Mouse (Mus musculus) right cerebral cortex, postnatal 36 days (tissue): ENCODE data around the gene Anxa9.

ENCODE experiments used
- DNase-seq, 2 experiments: peaks; one replicate each; pipeline ENCODE4 v3.0.0; 2022; ENCODE audit warnings: low spot score in 2 of 2, mixed read lengths in 1 of 2

Gene Anxa9

DNA sequence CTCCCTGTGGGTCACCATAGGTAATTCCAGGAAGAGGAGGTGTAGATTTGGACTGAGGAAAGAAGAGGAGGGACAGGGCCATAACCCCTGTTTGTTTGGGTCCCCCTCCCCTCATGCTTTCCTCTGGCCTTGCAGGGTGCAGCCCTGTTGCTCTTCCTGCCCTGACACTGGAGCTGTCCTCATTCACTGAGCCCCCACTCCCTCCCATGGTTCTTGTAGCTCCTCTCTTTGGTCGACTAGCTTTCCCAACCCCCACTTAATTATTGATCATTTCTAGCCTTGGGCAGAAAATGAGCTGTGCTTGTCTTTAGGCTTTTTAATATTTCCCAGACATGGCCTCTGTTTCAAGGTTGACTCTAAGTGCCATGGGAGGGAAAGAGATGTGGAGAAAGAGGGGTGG, 22.9 kb downstream of the Anxa9 start:
- no peak for DNase-seq

DNA sequence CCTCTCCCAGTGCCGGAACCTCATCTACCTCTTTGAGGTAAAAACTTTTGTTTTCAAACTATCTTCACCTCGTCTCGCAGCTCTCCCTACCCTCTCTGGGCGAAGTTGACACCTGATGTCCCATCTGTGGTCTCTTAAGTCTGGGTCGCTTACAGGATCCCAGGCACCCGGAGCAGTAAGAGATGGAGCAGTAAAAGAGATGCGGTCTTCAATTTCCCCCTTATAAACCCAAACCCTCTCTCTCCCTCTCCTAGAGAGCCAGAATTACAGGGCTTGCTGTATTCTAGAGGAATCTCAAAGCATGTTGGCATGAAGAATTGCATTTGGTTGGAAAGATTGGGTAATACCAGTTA, 23.4 kb downstream of the Anxa9 start:
- DNase-seq: no peak

DNA sequence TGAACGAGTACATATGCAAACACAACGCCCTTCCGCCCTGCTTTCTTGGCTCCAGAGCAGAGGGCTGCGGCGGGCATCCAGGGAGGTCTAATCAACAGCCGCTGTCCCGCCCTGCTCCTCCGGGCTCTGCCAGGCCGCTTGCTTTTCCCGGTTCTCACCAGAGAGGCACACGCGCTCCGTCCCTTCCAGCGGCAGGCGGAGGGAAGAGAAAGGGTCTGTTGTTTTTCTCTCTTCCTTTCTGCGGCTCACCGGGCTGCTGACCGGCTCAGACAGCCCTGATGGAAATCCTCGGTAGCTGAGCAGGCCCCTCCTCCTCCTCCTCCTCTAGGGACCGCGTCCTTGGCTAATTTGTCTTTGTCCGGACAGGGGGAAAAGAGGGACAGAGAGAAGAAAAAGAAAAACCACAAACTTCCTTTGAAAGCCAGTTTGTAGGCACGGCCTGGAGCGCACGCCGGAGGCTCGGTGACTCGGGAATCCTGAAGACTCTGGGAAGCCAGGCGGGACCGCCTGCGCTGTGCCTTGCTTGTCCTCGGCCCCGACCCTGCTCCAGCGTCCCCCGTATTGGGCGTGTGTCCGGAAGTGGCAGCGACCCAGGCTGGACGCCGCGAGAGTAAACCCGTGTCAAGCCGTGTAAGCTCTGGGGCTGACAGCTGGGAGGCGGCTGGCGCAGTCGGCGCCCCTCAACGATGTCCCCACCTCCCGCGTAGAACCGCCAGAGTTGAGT, 23.9 kb downstream of the Anxa9 start:
- DNase-seq: peak; percentile 49 to 57

DNA sequence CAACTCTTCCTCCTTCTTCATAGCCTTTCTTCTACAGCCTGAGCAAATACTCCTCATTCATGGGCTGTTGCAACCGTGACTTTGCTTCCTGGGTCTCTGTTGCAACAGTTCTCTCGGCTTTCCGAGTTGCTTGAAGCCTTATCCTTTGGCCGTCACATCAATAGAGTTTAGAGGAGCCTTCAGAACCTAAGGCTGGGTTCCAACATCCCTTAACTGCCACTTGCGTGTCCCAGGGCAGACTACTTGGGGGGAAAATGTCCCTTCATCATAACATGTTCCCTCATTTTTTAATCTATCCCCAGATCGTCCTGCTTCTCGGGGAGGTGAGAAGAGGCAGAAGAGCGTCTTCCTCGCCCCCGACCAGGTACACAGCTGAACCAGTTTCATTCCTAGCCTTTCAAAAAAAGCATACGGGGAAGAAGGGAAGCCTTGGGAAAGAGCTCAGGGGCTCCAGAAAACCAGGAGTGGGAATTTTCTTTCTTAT, 24.6 kb downstream of the Anxa9 start:
- no peak for DNase-seq

DNA sequence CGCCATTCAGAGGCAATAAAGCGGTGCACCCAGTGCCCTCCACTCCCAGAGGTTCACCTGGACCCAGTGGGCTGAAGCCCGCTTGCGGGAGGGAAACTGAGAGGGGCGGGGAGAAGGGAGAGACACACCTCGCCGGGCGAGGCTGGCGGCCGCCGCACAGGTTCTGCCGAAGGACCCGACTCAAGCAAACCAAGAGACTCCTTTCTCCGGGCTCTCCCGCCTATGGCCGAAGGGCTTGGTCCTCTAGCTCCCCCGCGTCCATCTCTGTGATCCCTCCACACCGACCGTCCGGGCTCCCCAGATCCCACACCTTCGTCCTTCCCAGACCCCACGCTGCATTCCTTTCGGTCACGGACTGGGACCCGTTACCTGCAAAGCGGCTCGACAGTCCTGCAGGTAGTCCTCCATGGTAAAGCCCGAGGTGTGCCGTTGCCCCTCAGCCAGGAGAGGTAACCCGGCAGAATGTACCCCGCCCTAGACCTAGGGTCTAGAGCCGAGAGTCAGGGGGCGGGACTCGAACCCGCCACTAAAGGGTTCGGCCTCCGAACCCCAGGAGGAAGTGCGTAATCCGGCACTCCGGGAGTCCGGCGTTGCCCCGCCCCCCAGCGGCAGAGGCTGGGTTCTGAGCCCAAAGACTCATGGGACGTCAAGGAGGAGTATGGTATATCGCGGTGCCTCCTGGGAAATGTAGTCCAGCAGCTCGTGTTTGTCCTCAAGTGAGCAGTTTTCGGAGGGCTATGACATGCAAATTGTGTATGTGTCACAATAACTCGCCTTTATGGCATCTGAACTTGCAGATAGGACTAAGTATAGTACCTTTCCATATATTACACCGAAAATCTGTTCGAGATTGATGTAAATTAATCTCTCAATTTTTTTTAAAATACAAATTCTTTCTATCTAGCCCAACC, 25.5 kb downstream of the Anxa9 start, which contains the start of the genes Mindy1 and Prune1:
Mindy1 (plus strand) TSS at position 130 of the 911 bp plus-strand sequence.
Prune1 (minus strand) TSS at position 861 of the 911 bp plus-strand sequence.
- DNase-seq: peak; percentile 97 to 98

DNA sequence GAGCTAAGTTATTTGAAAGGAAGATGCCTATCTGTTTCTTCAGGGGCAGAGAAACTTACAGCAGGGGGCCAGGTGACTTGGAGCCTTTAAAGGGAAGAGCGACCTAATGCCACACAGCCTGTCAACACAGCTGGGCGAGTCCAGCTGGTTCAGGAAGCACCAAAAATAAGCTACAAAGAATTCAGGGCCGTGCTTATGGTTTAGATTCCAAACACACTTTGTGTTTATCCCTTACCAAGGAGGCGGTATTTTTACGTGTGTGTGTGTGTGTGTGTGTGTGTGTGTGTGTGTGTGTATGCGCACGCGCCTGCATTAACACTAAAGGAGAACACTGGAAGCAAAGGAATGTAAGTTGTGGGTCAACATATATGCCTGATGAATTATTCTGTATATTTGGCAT, 26.2 kb downstream of the Anxa9 start:
- no peak for DNase-seq

DNA sequence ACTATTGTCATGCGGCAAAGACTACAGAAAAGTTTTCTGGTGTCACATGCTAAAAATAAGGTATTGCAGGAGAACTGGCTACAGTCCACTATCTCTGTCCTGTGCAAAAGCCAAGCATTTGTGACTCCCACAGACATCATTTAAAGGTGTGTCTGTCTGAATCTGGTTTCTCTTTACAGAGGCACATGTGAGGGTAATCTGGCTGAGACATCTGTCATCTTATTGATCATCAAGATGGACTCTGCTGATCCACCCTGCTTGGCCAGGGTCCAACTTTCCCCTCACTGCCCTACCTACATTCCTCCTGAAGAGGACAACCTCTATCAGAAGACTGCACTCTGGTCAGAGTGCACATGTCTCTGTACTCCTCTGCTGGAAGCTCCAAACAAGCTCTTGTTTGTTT, 29.8 kb downstream of the Anxa9 start:
- no peak for DNase-seq

DNA sequence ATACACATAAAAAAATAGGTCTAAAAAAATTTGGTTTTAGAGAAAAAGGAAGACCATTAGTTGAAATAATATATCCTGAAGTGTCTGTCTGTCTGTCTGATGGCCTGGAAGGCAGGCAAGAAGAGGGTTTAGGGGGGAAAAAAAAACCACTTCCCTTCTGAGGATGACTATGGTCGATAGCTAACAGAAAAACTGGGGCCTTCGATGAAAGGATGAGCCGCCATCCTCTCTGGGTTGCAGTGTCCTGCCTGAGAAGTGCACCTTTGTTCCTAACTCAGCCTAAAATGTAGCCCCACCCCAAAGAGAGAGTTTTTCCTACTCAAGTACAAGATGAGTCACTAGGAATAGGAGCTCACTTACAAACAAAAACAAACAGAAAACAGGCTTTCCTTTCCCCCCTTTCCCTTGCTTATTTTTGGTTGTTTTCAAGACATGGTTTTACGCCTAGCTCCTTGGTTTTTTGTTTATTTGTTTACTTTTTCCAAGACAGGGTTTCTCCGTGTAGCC, 30.5 kb downstream of the Anxa9 start:
- DNase-seq: no peak

DNA sequence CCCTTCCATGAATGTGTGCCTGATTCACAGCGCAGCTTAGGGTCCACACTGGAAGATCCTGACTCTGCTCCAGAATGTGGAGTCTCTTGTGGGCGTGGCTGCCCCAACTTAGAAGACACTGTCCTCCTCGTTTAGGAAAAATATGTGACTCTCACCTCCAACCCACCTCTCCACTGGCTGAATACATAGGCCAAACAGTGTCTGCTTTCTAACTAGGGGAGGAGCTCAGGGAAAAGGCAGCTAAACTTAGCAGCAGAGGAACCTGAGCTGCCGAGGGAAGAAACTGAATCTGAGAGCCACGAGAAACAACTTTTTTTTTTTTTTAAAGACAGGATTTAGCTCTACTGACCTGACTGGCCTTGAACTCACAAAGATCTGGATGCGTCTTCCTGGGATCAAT, 31.8 kb downstream of the Anxa9 start:
- DNase-seq: no peak

DNA sequence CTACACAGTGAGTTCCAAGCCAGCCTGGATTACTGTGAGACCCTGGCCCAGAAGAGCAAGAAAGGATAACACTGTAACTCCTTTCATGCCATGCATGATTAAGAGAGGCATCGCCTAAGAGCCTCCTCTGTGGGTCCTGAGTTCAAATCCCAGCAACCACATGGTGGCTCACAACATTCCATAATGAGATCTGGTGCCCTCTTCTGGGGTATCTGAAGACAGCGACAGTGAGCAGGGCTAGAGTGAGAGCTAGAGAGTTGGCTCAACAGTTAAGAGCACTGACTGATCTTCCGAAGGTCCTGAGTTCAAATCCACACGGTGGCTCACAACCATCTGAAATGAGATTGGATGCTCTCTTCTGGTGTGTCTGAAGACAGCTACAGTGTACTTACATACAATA, 32.5 kb downstream of the Anxa9 start:
- DNase-seq: no peak

DNA sequence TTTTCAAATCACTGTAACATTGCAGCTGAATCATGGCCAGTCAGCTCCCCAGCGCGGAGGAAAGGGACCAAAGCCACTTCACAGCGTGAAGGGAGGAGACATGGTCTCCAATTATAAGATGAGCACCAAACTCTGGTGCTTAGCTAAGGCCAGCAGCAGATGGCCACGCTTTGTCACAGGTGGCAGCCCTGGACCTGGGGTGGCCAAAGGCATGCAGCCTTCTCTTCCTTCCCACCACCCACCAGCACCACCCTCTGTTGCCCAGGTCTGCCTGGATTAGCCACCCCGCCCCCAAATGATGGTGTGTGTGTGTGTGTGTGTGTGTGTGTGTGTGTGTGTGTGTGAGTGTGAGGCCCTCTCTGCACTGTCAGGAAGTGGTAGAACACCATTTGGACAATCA, 33.5 kb downstream of the Anxa9 start:
- DNase-seq: no peak

DNA sequence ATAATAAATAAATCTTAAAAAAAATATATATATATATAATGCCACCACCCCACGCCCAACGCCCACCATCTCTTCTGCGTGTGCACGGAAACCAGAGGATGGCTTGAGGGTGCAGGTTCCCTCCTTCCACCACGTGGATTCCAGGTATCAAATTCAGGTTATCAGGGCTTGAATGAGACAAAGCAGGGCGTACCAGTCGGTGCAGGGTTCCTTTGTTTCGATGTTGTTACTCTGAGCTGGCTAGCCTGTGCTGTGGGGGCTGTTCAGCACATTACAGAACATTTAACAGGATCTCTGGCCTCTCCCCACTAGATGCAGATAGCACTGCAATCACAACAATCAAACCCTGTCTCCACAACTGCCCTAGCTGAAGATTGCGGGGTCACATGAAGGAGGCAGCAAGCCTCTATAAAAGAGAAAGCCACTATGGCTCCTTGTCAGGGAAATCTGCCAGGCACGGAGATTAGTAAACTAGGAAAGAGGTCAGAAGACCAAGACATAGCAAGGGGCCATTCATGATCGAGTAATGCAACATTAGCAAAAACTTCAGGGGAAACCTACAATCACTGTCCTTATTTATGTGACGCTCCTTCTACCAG, 36.1 kb downstream of the Anxa9 start:
- no peak for DNase-seq

DNA sequence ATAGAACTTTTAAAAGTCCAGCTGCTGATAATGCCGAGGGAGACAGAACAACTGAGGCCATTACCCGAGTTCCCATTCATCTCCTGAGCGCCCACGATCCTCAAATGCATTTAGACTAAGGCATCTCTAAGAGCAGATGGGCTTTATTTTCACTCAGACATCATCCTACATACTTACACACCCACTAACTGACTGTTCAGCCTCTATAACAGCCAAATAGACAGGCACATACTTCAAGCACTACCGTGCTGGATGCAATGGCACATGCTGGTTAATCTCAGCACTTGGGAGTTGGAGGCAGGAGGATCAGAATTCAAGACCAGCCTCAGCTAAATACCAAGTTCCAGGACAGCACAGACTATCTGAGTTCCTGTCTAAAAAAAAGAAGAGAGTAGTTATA, 37.2 kb downstream of the Anxa9 start:
- peak in 1 of 2 experiments; percentile 33 for DNase-seq

DNA sequence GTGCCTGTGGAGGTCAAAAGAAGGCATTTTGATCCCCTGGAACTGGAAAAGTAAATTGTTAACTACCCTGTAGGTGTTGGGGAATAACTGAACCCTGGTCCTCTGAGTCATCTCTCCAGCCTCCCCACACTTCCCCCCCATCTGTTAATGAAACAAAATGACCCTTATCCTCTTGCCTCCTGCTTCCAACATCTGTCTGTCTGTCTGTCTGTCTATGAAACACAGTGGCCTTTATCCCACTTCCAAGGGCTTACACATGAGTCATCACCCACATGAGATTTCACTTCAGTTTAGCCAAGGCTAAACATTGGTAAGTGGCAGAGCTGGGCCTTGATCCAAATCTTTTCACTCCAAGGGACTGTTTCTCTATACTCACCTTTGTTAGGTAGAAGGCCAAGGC, 39.1 kb downstream of the Anxa9 start:
- DNase-seq: no peak

DNA sequence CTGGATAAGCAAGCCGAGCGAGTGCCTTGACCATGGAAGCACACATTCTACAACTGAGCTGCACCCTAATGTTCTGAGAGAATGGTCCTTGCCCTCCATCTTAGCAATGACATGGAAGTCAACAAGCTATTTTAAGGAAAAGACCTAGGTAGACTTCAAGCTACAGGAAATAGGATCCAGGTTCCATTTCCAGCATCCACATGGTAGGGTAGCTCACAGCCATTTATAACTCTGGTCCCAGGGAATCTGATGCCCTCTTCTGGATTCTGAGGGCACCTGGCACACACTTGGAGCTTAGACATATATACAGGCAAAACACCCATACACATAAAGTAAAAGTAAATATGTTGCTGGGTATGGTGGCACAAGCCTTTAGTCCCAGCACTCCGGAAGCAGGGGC, 40.9 kb downstream of the Anxa9 start:
- DNase-seq: no peak

DNA sequence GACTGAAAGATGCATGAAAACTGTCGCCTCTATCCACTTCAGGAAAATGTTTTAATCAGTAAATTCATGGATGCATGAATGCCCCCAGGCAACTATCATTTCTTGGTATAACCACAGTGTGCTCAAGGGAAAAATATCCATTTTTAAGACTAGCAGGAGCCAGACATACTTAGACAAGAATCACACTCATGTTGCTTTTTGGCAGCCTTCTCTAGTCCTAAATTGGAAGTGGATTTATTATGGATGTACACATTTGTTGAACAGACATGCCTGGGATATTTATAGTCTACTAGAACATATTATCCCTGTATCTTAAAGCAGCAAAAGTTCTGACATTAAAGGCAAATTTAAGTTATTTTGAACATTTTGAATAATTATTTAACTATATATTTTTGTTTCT, 42.3 kb downstream of the Anxa9 start:
- DNase-seq: no peak

DNA sequence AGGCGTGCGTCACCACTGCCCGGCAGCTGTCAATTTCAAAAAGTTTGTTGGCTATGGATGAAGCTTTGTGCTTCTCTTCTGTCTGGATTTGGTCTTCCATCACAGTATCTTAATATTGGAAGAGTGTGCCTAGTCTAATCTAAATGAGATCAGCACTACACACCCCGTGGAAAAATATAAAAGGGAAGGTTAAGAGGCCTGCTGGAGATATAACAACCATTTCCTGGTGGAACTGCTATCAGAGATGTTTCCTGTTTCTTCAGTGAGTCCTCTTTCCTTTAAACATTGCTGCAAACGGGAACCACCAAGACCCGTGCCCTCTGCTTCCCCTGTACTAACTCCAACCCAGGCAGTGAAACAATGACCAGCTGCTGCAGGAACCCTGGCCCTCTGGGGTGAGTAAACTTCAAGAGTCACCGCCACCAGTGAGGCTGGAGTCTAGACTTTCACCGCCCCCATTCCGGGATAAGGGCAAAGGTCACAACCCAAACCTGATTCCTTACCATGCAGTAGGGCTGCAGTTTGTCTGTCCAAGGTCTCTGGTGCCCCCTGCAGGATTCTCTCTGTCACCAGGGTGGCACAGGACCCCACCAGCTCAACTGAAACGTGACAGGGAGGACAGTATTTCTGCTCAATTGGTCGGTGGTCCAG, 43.8 kb downstream of the Anxa9 start:
- DNase-seq: no peak

DNA sequence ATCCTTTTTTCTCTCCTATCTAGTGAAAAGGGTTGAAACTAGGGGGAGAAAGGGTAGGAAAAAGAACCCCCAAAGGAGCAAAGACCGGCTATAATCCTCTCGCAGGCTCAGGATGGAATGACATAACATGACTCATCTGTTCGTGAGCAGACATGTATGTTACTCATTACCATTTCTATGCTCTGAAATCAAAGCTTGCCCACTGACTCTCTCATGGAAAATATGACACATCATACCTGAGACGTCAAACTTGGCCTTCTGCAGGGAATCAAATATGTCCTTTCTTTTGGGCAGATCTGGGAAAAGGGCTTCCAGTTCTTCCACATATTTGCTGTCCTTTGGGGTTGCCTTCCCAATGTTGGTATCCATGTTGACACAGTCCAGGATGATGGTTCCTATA, 45.0 kb downstream of the Anxa9 start:
- no peak for DNase-seq

DNA sequence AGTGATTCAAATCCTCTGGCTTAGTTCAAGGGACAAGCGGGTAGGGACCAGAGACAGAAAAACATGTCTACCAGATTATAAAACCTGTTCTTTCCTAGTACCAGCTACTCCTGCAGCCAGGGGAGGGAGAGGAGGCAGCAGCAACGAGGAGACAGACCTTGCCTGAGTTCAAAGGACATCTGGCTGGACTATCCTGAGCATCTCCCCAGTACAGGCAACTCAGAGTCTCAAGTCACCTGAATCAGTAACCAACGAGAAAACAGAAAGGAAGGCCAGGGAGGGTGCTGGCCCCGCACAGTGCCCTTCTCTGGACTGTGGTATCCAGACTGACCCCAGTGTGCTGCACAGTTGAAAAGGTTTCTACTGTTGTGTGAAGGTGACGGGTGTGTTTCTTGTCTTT, 50.0 kb downstream of the Anxa9 start:
- DNase-seq: no peak

DNA sequence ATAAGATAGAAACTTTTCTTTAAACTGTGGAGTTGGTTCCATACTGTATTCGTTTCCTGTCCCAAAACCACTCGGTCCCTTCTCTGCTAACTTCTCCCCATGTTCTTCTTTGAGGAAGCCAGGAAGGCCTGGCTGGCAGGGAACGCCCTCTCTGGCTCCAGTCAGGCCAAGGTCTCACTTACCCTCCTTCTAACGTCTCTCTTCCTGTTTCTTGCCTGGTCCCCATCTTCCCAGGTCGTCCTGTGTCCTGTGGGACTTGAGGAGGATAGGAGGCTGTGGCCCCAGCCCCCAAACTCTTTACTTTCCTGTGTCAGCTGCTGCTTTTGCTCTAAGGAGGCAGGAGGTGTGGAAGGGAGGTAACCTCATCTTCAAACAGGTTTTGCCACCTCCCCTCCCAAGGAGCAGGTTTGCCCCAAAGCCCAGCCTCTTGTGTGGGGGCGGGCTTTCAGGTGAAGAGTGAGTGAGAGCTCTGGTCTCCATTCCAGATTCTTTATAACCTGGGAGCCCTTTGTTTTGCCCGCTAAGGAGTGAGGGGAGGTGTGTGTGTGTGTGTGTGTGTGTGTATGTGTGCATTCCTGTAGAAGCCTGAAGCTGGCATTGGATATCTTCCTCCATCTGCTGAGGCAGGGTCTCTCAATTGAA, 56.1 kb downstream of the Anxa9 start, which contains the start of gene Bnipl:
Bnipl (minus strand) TSS at position 411 of the 642 bp plus-strand sequence.
- DNase-seq: no peak

DNA sequence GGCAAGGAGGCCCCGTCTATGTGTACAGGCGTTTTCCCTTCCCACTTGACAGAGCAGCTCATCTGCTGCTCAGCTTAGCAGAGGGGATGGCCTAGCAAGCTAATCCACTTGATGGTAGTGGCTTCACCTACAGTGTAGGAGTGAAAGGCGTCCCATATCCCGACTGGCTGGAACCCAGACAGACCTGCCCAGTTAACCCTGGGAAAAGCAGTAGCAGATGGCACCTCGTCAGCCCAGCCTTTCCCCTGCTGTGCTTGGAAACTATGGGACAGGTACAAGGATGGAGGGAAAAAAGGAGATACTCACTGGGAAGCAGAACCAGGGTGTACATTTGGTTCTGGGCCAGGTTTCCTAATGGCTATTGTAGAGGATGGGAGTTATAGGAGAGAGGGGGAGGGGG, 56.6 kb downstream of the Anxa9 start:
- no peak for DNase-seq
